Mouse (Mus musculus) limb, embryonic 10.5 days (tissue): Measurements from ENCODE around the gene Gemin2. TPM values are rescaled to one million over a fixed set of nuclear protein-coding genes. Genes with fewer than 3 reads are reported as not detected.
"Not testable (repeated sequence)": the region's sequence is repeated elsewhere in the genome, so short reads cannot be mapped to it uniquely, and the experiment has no call there.

Source experiments
- DNase-seq: peaks from one replicate; pipeline ENCODE4 v3.0.0-alpha.2; 2017; ENCODE audit warnings: low spot score
- H3K27ac ChIP-seq: fragments of 300-500 bp; sonication (generic); 2 replicates; pipeline ENCODE4 v1.5.1; 2016; ENCODE audit warnings: mild to moderate bottlenecking
- H3K27me3 ChIP-seq: fragments of 300-500 bp; sonication (generic); 2 replicates; pipeline ENCODE4 v1.6.1; 2016; ENCODE audit warnings: low read depth, mild to moderate bottlenecking; ENCODE audit not compliant: poor library complexity, severe bottlenecking
- H3K36me3 ChIP-seq: fragments of 300-500 bp; sonication (generic); 2 replicates; pipeline ENCODE4 v1.6.1; 2016; ENCODE audit warnings: mild to moderate bottlenecking, moderate library complexity
- H3K4me1 ChIP-seq: fragments of 300-500 bp; sonication (generic); 2 replicates; pipeline ENCODE4 v1.6.1; 2016
- H3K4me3 ChIP-seq: fragments of 300-500 bp; sonication (generic); 2 replicates; pipeline ENCODE4 v1.5.1; 2016; ENCODE audit warnings: mild to moderate bottlenecking, moderate library complexity
- H3K9me3 ChIP-seq: fragments of 300-500 bp; sonication (generic); replicated peaks from 2 replicates; pipeline ENCODE4 v1.6.1; 2016; ENCODE audit warnings: mild to moderate bottlenecking
- WGBS: fragments of 180-500 bp; shearing (Covaris S2); methylation state at CpG from one replicate; pipeline ENCODE4 v1.1.7; 2016; 5-methylcytosine and 5-hydroxymethylcytosine counted together
- polyA plus RNA-seq: library from polyadenylated mRNA; unstranded; fragments of >200 nt; fragmentation: Nextera tagmentation; extraction: Ambion mirVana; gene quantifications from 2 replicates; pipeline ENCODE4 v1.2.1, GENCODE M21; 2016

Gene Gemin2
- 47.9 and 56.6 TPM in 2 replicates for polyA plus RNA-seq

- Histone ChIP-seq H3K9me3 (no peaks in the 10 kb centered on the region), H3K27ac (peak within 1 kb of the TSS; percentile 92), H3K4me3 (peak within 1 kb of the TSS; percentile 82), H3K27me3 (no peaks in the 10 kb centered on the region), H3K4me1 (peaks cover 8% of the 10 kb centered on the region), H3K36me3 (peaks cover 39% of the 10 kb centered on the region)
- peak; percentile 89 for DNase-seq
- WGBS, result under 1% methylated on average over 28 of the region's 28 CpGs
These were observed at the start of gene Gemin2 for GRCm38 (mm10) chr12:59013234-59013633. Gene Gemin2 (plus strand): TSS chr12:59013393.

DNA sequence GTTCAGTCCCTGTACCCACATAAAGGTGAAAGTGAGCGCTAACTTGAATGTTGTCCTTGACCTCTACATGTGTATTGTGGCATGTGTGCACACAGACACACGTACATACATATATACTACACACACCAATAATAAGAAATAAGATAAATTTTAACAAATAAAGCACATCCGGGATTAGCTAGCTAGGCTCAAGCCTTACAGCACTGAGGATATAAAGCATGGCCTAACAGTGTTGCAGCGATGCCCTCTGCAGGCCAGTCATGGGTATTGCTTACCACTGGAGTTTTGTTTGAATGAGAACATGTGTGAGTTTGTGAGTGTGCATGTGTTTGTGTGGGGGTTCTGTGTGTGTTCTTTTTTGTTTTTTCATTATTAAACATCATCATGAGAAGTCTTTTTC, 48.6 kb upstream of the Gemin2 start:
- Histone ChIP-seq H3K36me3 (peaks cover 66% of the 10 kb centered on the region), H3K4me3 (no peak overlapping the region), H3K9me3 (no peaks in the 10 kb centered on the region), H3K4me1 (no peaks in the 10 kb centered on the region), H3K27ac (no peak overlapping the region), H3K27me3 (no peaks in the 10 kb centered on the region)
- DNase-seq, result peak; percentile 37
- WGBS, result 80% methylated on average over 4 of the region's 4 CpGs

DNA sequence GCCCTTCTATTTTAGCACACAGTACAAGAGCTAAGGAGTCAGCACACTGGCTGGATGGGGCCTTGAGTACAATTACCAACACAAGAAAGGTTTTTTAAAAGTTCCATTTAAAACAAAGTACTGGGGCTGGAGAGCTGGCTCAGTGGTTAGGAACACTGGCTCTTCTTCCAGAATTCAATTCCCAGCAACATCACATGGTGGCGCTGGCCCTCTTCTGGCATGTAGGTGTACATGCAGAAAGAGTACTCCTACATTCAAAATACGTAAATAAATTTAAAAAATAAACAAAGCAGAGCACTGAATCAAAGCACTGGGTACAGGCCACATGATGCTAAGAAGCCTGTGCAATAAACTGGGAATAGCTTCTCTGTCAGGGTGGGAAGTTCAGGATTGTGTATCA, 36.2 kb upstream of the Gemin2 start:
- H3K36me3 ChIP-seq, result peaks cover 74% of the 10 kb centered on the region
- H3K27ac ChIP-seq, result no peak overlapping the region
- DNase-seq, result no peak
- 86% methylated on average over 2 of the region's 2 CpGs for WGBS
- H3K9me3 ChIP-seq, result no peaks in the 10 kb centered on the region
- no peak overlapping the region for H3K4me3 ChIP-seq
- no peaks in the 10 kb centered on the region for H3K27me3 ChIP-seq
- H3K4me1 ChIP-seq, result no peaks in the 10 kb centered on the region

GRCm38 (mm10) chr12:58981178-58981661, 32.0 kb upstream of the Gemin2 start:
- not testable (repeated sequence) for H3K4me1 ChIP-seq, H3K4me3 ChIP-seq, DNase-seq, H3K27ac ChIP-seq, H3K9me3 ChIP-seq, H3K27me3 ChIP-seq
- 76% methylated on average over 6 of the region's 6 CpGs for WGBS
- peaks cover 89% of the 10 kb centered on the region for H3K36me3 ChIP-seq

DNA sequence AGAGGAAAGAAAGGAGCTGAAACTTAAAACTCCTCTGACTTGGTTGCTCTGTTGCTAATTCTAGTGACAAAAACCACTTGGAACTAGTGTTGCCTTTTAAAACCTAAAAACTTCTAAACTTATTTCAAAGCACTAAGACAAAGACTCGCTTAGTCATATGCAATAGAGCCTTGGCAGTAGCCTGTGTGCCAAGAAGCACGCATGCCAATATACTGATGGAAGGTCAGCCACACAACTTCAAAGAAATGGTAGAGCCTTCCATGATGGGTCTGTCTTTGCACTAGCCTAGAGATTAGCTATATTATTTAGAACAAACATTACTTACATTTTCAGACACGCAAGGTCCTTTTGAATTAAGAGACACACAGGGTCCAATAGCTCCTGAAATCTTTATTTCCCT, 27.4 kb upstream of the Gemin2 start:
- WGBS, result 92% methylated on average over 3 of the region's 3 CpGs
- H3K27ac ChIP-seq, result no peak overlapping the region
- no peak for DNase-seq
- peaks cover 95% of the 10 kb centered on the region for H3K36me3 ChIP-seq
- no peak overlapping the region for H3K4me3 ChIP-seq
- H3K27me3 ChIP-seq, result no peaks in the 10 kb centered on the region
- no peaks in the 10 kb centered on the region for H3K9me3 ChIP-seq
- no peaks in the 10 kb centered on the region for H3K4me1 ChIP-seq

DNA sequence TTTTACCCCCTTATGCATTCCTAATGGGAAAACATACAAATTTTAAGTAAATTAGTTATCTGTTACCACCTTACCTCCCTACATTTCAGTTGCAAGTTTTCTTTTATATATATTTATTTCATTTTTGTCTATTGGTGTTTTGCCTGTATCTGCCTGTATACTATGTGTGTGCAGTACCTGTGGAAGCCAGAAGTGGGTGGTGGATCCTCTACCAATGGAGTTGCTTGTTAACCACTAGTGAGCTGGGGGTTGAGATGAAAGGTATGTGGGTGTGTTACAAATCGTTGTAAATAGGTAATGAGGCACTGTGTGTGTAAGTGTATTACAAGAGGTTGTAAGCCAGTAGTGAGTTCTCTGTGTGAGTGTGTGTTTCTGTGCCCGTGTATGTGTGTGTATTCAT, 2.7 kb upstream of the Gemin2 start:
- no peaks in the 10 kb centered on the region for H3K9me3 ChIP-seq
- H3K36me3 ChIP-seq, result peaks cover 32% of the 10 kb centered on the region
- WGBS, result 68% methylated on average over 2 of the region's 2 CpGs
- no peak overlapping the region for H3K27ac ChIP-seq
- H3K4me3 ChIP-seq, result peak overlapping the region; percentile 82
- DNase-seq, result no peak
- no peaks in the 10 kb centered on the region for H3K27me3 ChIP-seq
- H3K4me1 ChIP-seq, result peaks cover 8% of the 10 kb centered on the region

DNA sequence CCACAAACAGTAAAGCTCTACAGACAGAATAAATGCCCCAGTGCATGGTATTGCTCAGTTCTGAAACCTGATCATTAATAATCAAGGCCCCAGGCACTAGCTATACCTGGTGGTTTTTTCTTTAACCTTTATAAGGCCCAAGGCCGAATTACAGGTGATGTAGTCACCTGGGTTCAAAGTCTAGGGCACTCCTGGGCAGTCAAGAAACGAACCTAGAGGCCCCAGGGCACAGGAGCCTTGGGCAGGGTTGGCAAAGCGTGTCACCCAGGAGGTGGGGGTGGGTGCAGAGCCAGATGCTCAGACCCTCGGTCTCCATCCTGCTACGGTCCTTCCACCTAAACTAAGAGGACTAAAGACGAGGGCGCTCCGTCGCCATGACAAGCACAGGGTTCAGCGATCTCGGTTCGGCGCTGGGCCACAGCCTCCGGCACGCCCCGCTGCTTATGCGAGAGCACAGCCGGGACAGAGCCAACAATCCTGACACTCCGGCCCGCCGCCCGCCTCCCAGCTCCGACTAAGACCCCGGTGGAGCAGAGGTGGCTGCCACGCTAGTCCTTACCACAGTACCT, 1.8 kb upstream of the Gemin2 start:
- peaks cover 8% of the 10 kb centered on the region for H3K4me1 ChIP-seq
- peak overlapping the region; percentile 92 for H3K27ac ChIP-seq
- DNase-seq, result no peak
- no peaks in the 10 kb centered on the region for H3K27me3 ChIP-seq
- H3K36me3 ChIP-seq, result peaks cover 31% of the 10 kb centered on the region
- H3K9me3 ChIP-seq, result no peaks in the 10 kb centered on the region
- under 1% methylated on average over 25 of the region's 25 CpGs for WGBS
- H3K4me3 ChIP-seq, result peak overlapping the region; percentile 82

- Histone ChIP-seq H3K27ac (peak within 1 kb of the TSS; percentile 92), H3K36me3 (peaks cover 29% of the 10 kb centered on the region), H3K4me1 (peaks cover 8% of the 10 kb centered on the region), H3K9me3 (no peaks in the 10 kb centered on the region), H3K4me3 (peak within 1 kb of the TSS; percentile 82), H3K27me3 (no peaks in the 10 kb centered on the region)
- under 1% methylated on average over 48 of the region's 48 CpGs for WGBS
- peak; percentile 99 for DNase-seq
These were observed 1.1 kb upstream of the Gemin2 start, which contains the start of gene Sec23a for GRCm38 (mm10) chr12:59011844-59012709. Gene Sec23a (minus strand): TSS chr12:59012017.

DNA sequence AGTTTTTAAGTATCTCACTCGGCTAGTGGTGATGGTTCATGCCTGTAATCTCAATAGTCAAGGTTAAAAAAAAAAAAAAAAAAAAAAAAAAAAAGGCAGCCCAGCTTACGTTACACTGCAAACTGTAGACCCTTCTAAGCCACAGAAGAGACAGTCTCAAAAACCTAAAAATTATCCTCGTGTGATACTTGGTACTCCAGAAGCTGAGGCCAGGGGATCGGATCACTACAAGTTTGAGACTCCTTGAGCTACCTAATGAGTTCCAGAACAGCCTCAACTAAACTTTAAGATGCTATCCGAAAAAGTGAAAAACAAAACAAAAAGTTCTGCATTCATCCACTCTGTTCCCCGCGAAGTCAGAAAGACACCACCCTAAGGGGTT, 492 bp upstream of the Gemin2 start:
- no peaks in the 10 kb centered on the region for H3K27me3 ChIP-seq
- peaks cover 33% of the 10 kb centered on the region for H3K36me3 ChIP-seq
- H3K9me3 ChIP-seq, result no peaks in the 10 kb centered on the region
- DNase-seq, result no peak
- H3K4me1 ChIP-seq, result peaks cover 8% of the 10 kb centered on the region
- H3K4me3 ChIP-seq, result peak overlapping the region; percentile 82
- H3K27ac ChIP-seq, result peak overlapping the region; percentile 92
- whole genome bisulfite sequencing, result 5% methylated on average over 7 of the region's 7 CpGs

DNA sequence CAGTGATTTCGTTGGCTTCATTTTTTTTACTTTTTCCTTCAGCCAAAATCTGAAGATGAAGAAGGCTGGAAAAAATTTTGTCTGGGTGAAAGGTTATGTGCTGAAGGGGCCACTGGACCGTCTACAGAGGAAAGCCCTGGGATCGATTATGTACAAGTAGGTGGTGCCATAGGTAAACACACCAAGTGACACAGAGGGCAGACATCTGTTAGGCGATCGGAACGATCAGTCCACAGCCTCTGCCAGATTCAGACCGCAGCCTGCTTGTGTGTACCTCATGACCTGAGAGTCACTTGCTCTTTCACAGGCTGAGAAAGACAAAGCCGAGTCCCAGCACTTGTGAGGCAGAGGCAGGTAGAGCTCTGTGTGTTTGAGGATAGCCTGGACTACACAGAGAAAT, 4.8 kb downstream of the Gemin2 start:
- Histone ChIP-seq H3K27ac (no peak overlapping the region), H3K27me3 (no peaks in the 10 kb centered on the region), H3K36me3 (peaks cover 80% of the 10 kb centered on the region), H3K9me3 (no peaks in the 10 kb centered on the region), H3K4me1 (no peaks in the 10 kb centered on the region; the same call in 1 of the 2 replicates), H3K4me3 (no peak overlapping the region)
- WGBS, result 79% methylated on average over 8 of the region's 8 CpGs
- DNase-seq, result no peak

- WGBS, result 98% methylated on average over 2 of the region's 2 CpGs
- no peaks in the 10 kb centered on the region for H3K27me3 ChIP-seq
- DNase-seq, result no peak
- H3K27ac ChIP-seq, result no peak overlapping the region
- no peaks in the 10 kb centered on the region for H3K4me1 ChIP-seq
- peaks cover 92% of the 10 kb centered on the region for H3K36me3 ChIP-seq
- H3K4me3 ChIP-seq, result no peak overlapping the region
- no peaks in the 10 kb centered on the region for H3K9me3 ChIP-seq
These were observed 6.7 kb downstream of the Gemin2 start for GRCm38 (mm10) chr12:59019891-59020290.

- peaks cover 96% of the 10 kb centered on the region for H3K36me3 ChIP-seq
- WGBS, result 94% methylated on average over 4 of the region's 4 CpGs
- H3K9me3 ChIP-seq, result no peaks in the 10 kb centered on the region
- no peaks in the 10 kb centered on the region for H3K27me3 ChIP-seq
- no peak overlapping the region for H3K4me3 ChIP-seq
- DNase-seq, result no peak
- no peaks in the 10 kb centered on the region for H3K4me1 ChIP-seq
- no peak overlapping the region for H3K27ac ChIP-seq
These were observed 8.1 kb downstream of the Gemin2 start for GRCm38 (mm10) chr12:59021306-59021705.

DNA sequence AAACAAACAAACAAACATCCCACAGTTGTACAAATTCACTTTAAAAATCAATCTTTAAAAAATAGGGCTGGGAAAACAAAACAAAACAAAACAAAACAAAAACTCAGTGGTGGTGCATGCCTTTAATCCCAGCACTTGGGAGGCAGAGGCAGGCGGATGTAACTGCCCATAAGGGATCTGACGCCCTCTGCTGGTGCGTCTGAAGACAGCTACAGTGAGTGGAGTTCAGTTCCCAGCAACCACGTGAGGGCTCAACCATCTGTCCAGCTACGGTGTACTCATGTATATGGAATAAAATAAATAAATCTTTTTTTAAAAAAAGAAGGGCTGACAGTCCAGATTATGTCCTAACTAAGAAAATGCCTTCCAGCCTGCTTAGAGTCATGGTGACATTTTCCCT, 18.9 kb downstream of the Gemin2 start:
- 61% methylated on average over 5 of the region's 5 CpGs for WGBS
- Histone ChIP-seq H3K36me3 (peaks cover 20% of the 10 kb centered on the region), H3K27me3 (no peaks in the 10 kb centered on the region), H3K9me3 (no peaks in the 10 kb centered on the region), H3K4me3 (no peak overlapping the region), H3K4me1 (no peaks in the 10 kb centered on the region), H3K27ac (no peak overlapping the region)
- no peak for DNase-seq
